Comparison of ENCODE assay signal across 24 mouse cellular contexts in the genomic region with DNA sequence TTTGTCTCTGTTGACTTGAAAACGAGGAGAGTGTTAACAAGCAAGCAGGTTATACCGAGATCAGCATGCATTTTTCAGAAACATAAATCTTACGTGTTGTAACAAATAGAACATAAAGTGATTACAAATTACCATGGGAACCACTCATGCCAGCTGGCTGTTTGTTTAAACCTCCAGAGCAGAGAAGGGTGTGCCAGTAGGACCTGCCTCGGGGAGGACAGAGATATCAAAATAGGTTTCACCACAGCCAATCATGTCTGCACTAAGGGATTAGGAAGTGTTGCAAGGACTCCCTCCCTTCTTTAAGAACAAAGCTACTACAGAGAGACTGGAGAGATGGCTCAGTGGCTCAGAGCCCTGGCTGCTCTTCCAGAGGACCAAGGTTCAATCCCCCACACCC. TPM values are rescaled to one million over a fixed set of nuclear protein-coding genes. Genes with fewer than 3 reads are reported as not detected.
DNase-seq lines count a peak whose midpoint lies in the region; ATAC-seq lines count a peak whose summit lies in the region.
"Had no signal": no experiment of that assay in that cellular context is flagged by ENCODE, and none has a peak within 500 bp of the region (broad histone marks: within the 10 kb centered on the region; RNA-seq: fewer than 3 reads in every experiment).

No protein-coding gene starts in this region.

- H3K4me2 ChIP-seq in liver, embryonic 16.5 days (ENCODE audit: low read depth, low read length) = no peak overlapping the region
- H3K4me2 ChIP-seq in liver, embryonic 11.5 days = no peak overlapping the region
- no peak overlapping the region for H3K4me2 ChIP-seq in forebrain, embryonic 13.5 days
- H3K4me2 ChIP-seq: forebrain, embryonic 15.5 days; heart, embryonic 15.5 days; limb, embryonic 13.5 days; lung, embryonic 14.5 days had no signal

- WGBS in liver, embryonic 16.5 days (ENCODE audit: insufficient replicate concordance) = 26% methylated on average over 4 of the region's 4 CpGs
- WGBS in liver, embryonic 11.5 days = 47% methylated on average over 4 of the region's 4 CpGs
- 60% methylated on average over 4 of the region's 4 CpGs for WGBS in forebrain, embryonic 13.5 days

- no peaks in the 10 kb centered on the region for H3K36me3 ChIP-seq in liver, embryonic 16.5 days (ENCODE audit: control insufficient read depth, insufficient read depth)
- no peaks in the 10 kb centered on the region for H3K36me3 ChIP-seq in liver, embryonic 11.5 days (ENCODE audit: control insufficient read depth, insufficient read depth, low read length)
- no peaks in the 10 kb centered on the region for H3K36me3 ChIP-seq in forebrain, embryonic 13.5 days (ENCODE audit: poor library complexity, severe bottlenecking)
- H3K36me3 ChIP-seq: forebrain, embryonic 15.5 days; heart, embryonic 15.5 days; hindbrain, embryonic 10.5 days; limb, embryonic 13.5 days; midbrain, embryonic 10.5 days had no signal

- no peaks in the 10 kb centered on the region for H3K4me1 ChIP-seq in liver, embryonic 16.5 days (ENCODE audit: control insufficient read depth, low read depth, low read length)
- H3K4me1 ChIP-seq in liver, embryonic 11.5 days (replicated peaks; ENCODE audit: control insufficient read depth, insufficient read depth, low read length) = no peaks in the 10 kb centered on the region
- no peaks in the 10 kb centered on the region for H3K4me1 ChIP-seq in forebrain, embryonic 13.5 days
- H3K4me1 ChIP-seq: forebrain, embryonic 15.5 days; heart, embryonic 15.5 days; hindbrain, embryonic 10.5 days; midbrain, embryonic 10.5 days had no signal

- H3K27ac ChIP-seq in liver, embryonic 16.5 days (ENCODE audit: low read length) = no peak overlapping the region
- no peak overlapping the region for H3K27ac ChIP-seq in liver, embryonic 11.5 days (ENCODE audit: low read depth, low read length)
- no peak overlapping the region for H3K27ac ChIP-seq in forebrain, embryonic 13.5 days
- H3K27ac ChIP-seq: forebrain, embryonic 15.5 days; heart, adult 2 months; heart, embryonic 15.5 days; hindbrain, embryonic 10.5 days; left cerebral cortex, adult 2 months; limb, embryonic 13.5 days; midbrain, embryonic 10.5 days had no signal

- no peaks in the 10 kb centered on the region for H3K27me3 ChIP-seq in liver, embryonic 16.5 days (ENCODE audit: control insufficient read depth, insufficient read depth, low read depth, low read length)
- H3K27me3 ChIP-seq in liver, embryonic 11.5 days (replicated peaks; ENCODE audit: control insufficient read depth, insufficient read depth, low read length) = no peaks in the 10 kb centered on the region
- no peaks in the 10 kb centered on the region for H3K27me3 ChIP-seq in forebrain, embryonic 13.5 days
- H3K27me3 ChIP-seq: forebrain, embryonic 15.5 days; heart, embryonic 15.5 days; limb, embryonic 13.5 days had no signal

- DNase-seq in adrenal gland, postnatal 10 days = peak; percentile 37
- no peak for DNase-seq in adrenal gland, postnatal 4 days (ENCODE audit: low spot score in 2 of 2)
- DNase-seq in liver, embryonic 11.5 days (ENCODE audit: low spot score) = no peak
- DNase-seq in 3T3-L1 (ENCODE audit: low read depth, low spot score) = peak; percentile 71
- peak; percentile 97 for DNase-seq in gonadal fat pad, adult 2 months (ENCODE audit: low read depth)
- no peak for DNase-seq in ovary, adult 18-20 months (ENCODE audit: low spot score)
- DNase-seq: adrenal gland, postnatal 25 days; cerebellum, adult 9-11 months; embryo, embryonic 11 days; heart, adult 2 months; kidney, adult 9 months; lung, embryonic 14.5 days; thymus, postnatal 36 days had no signal

- H3K9ac ChIP-seq in liver, embryonic 16.5 days (ENCODE audit: low read depth, low read length) = no peak overlapping the region
- no peak overlapping the region for H3K9ac ChIP-seq in liver, embryonic 11.5 days (ENCODE audit: low read depth, low read length)
- H3K9ac ChIP-seq in forebrain, embryonic 13.5 days = no peak overlapping the region
- H3K9ac ChIP-seq: forebrain, embryonic 15.5 days; heart, embryonic 15.5 days; limb, embryonic 13.5 days; lung, embryonic 14.5 days had no signal

- H3K9me3 ChIP-seq in liver, embryonic 16.5 days (replicated peaks; ENCODE audit: control insufficient read depth, low read length) = no peaks in the 10 kb centered on the region
- H3K9me3 ChIP-seq in liver, embryonic 11.5 days (ENCODE audit: control insufficient read depth, low read length) = no peaks in the 10 kb centered on the region
- H3K9me3 ChIP-seq in forebrain, embryonic 13.5 days (replicated peaks) = no peaks in the 10 kb centered on the region; the same call in 1 of the 2 replicates
- H3K9me3 ChIP-seq: forebrain, embryonic 15.5 days; heart, embryonic 15.5 days; hindbrain, embryonic 10.5 days; limb, embryonic 13.5 days; midbrain, embryonic 10.5 days had no signal

- ATAC-seq in liver, embryonic 16.5 days (ENCODE audit: low read depth) = 0 out of 2 replicates have a peak, but pooled peaks have one; percentile 16
- ATAC-seq in liver, embryonic 11.5 days (replicated peaks; ENCODE audit: low FRiP score) = no peak
- no peak for ATAC-seq in forebrain, embryonic 13.5 days
- ATAC-seq: forebrain, embryonic 15.5 days had no signal

- no peak overlapping the region for H3K4me3 ChIP-seq in liver, embryonic 16.5 days (ENCODE audit: low read depth, low read length)
- no peak overlapping the region for H3K4me3 ChIP-seq in liver, embryonic 11.5 days (ENCODE audit: low read depth, low read length)
- H3K4me3 ChIP-seq in forebrain, embryonic 13.5 days = no peak overlapping the region
- H3K4me3 ChIP-seq: forebrain, embryonic 15.5 days; heart, adult 2 months; heart, embryonic 15.5 days; hindbrain, embryonic 10.5 days; left cerebral cortex, adult 2 months; limb, embryonic 13.5 days; midbrain, embryonic 10.5 days had no signal

RNA-seq across cellular contexts. Expression of gene Slpi, which starts 15.7 kb away (rescaled TPM):
- total RNA-seq in adrenal gland, postnatal 10 days (2021) = 10 to 100 TPM in 1 of 2 experiments, 1 to 10 TPM in 1; 9.1 to 13.2 TPM
- 1 to 10 TPM; 7.8 to 9.0 TPM for total RNA-seq in adrenal gland, postnatal 4 days (2021)
- polyA plus RNA-seq in liver, embryonic 16.5 days (2015; fragmentation: Nextera tagmentation; extraction: Ambion mirVana) = 22.6 and 26.6 TPM in 2 replicates
- 9.4 and 11.6 TPM in 2 replicates for polyA plus RNA-seq in liver, embryonic 11.5 days (2014; fragmentation: Nextera tagmentation; extraction: Ambion mirVana)
- 73.0 and 86.1 TPM in 2 replicates for polyA plus RNA-seq in gonadal fat pad, adult 2 months (2012; rRNA removed)
- polyA plus RNA-seq in forebrain, embryonic 13.5 days (2015; fragmentation: Nextera tagmentation; extraction: Ambion mirVana) = not detected in 2 replicates
- total RNA-seq: left cerebral cortex, adult 2 months had no signal
- polyA plus RNA-seq: forebrain, embryonic 15.5 days; hindbrain, embryonic 10.5 days; midbrain, embryonic 10.5 days had no signal

RNA-seq across cellular contexts. Expression of gene Rbpjl, which starts 29.8 kb away (rescaled TPM):
- under 1 TPM in 1 of 2 experiments, not detected in 1; 0.15 TPM for total RNA-seq in adrenal gland, postnatal 10 days (2021)
- total RNA-seq in adrenal gland, postnatal 4 days (2021) = 10 to 100 TPM in 1 of 2 experiments, under 1 TPM in 1; 0.14 to 14.6 TPM
- polyA plus RNA-seq in liver, embryonic 16.5 days (2015; fragmentation: Nextera tagmentation; extraction: Ambion mirVana) = 0.14 and 0.89 TPM in 2 replicates
- polyA plus RNA-seq in liver, embryonic 11.5 days (2014; fragmentation: Nextera tagmentation; extraction: Ambion mirVana) = 0.04 and 0.12 TPM in 2 replicates
- 0.03 TPM in 2 replicates for polyA plus RNA-seq in gonadal fat pad, adult 2 months (2012; rRNA removed)
- not detected in 2 replicates for polyA plus RNA-seq in forebrain, embryonic 13.5 days (2015; fragmentation: Nextera tagmentation; extraction: Ambion mirVana)
- total RNA-seq: adrenal gland, postnatal 25 days; heart, adult 2 months had no signal
- polyA plus RNA-seq: hindbrain, embryonic 10.5 days; large intestine, adult 2 months; midbrain, embryonic 10.5 days; neural tube, embryonic 11.5 days had no signal

RNA-seq across cellular contexts. Expression of gene Matn4, which starts 31.8 kb away (rescaled TPM):
- total RNA-seq in adrenal gland, postnatal 10 days (2021) = 1 to 10 TPM; 2.3 to 2.7 TPM
- 1 to 10 TPM; 4.7 to 4.9 TPM for total RNA-seq in adrenal gland, postnatal 4 days (2021)
- 0.09 and 0.12 TPM in 2 replicates for polyA plus RNA-seq in liver, embryonic 16.5 days (2015; fragmentation: Nextera tagmentation; extraction: Ambion mirVana)
- 0.14 and 0.32 TPM in 2 replicates for polyA plus RNA-seq in liver, embryonic 11.5 days (2014; fragmentation: Nextera tagmentation; extraction: Ambion mirVana)
- 0.88 and 1.4 TPM in 2 replicates for polyA plus RNA-seq in gonadal fat pad, adult 2 months (2012; rRNA removed)
- polyA plus RNA-seq in forebrain, embryonic 13.5 days (2015; fragmentation: Nextera tagmentation; extraction: Ambion mirVana) = 0.15 and 0.45 TPM in 2 replicates
- total RNA-seq: CH12.LX had no signal
- polyA plus RNA-seq: midbrain, embryonic 10.5 days had no signal

RNA-seq across cellular contexts. Expression of gene Svs5, which starts 40.6 kb away (rescaled TPM):
- total RNA-seq in adrenal gland, postnatal 10 days (2021) = under 1 TPM in 1 of 2 experiments, not detected in 1; 0.45 TPM
- total RNA-seq in adrenal gland, postnatal 4 days (2021) = under 1 TPM in 1 of 2 experiments, not detected in 1; 0.71 TPM
- not detected in 2 replicates for polyA plus RNA-seq in liver, embryonic 16.5 days (2015; fragmentation: Nextera tagmentation; extraction: Ambion mirVana)
- polyA plus RNA-seq in liver, embryonic 11.5 days (2014; fragmentation: Nextera tagmentation; extraction: Ambion mirVana) = not detected in 2 replicates
- polyA plus RNA-seq in gonadal fat pad, adult 2 months (2012; rRNA removed) = 32.6 TPM in 1 of 2 replicates, not detected in the other
- polyA plus RNA-seq in forebrain, embryonic 13.5 days (2015; fragmentation: Nextera tagmentation; extraction: Ambion mirVana) = not detected in 2 replicates
- total RNA-seq: CH12.LX; heart, adult 2 months; left cerebral cortex, adult 2 months had no signal
- polyA plus RNA-seq: forebrain, embryonic 15.5 days; heart, adult 2 months; heart, embryonic 15.5 days; hindbrain, embryonic 10.5 days; large intestine, adult 2 months; limb, embryonic 13.5 days; lung, embryonic 14.5 days; midbrain, embryonic 10.5 days; neural tube, embryonic 11.5 days had no signal

RNA-seq across cellular contexts. Expression of gene Svs6, which starts 56.6 kb away (rescaled TPM):
- total RNA-seq in adrenal gland, postnatal 10 days (2021) = not detected
- total RNA-seq in adrenal gland, postnatal 4 days (2021) = not detected
- polyA plus RNA-seq in liver, embryonic 16.5 days (2015; fragmentation: Nextera tagmentation; extraction: Ambion mirVana) = not detected in 2 replicates
- not detected in 2 replicates for polyA plus RNA-seq in liver, embryonic 11.5 days (2014; fragmentation: Nextera tagmentation; extraction: Ambion mirVana)
- polyA plus RNA-seq in gonadal fat pad, adult 2 months (2012; rRNA removed) = 0.27 TPM in 1 of 2 replicates, not detected in the other
- polyA plus RNA-seq in forebrain, embryonic 13.5 days (2015; fragmentation: Nextera tagmentation; extraction: Ambion mirVana) = not detected in 2 replicates
- total RNA-seq: adrenal gland, postnatal 25 days; CH12.LX; heart, adult 2 months; left cerebral cortex, adult 2 months had no signal
- polyA plus RNA-seq: forebrain, embryonic 15.5 days; heart, adult 2 months; heart, embryonic 15.5 days; hindbrain, embryonic 10.5 days; large intestine, adult 2 months; limb, embryonic 13.5 days; lung, embryonic 14.5 days; midbrain, embryonic 10.5 days; neural tube, embryonic 11.5 days had no signal

Comparison
In these comparisons a context has a peak if more than half of its experiments do, and no peak if none do; other contexts are left out.
1. DNase-seq: peak in adrenal gland, postnatal 10 days (single experiment), 3T3-L1 (single experiment) and gonadal fat pad, adult 2 months (single experiment); none in adrenal gland, postnatal 4 days (0 of 2), liver, embryonic 11.5 days (single experiment) and ovary, adult 18-20 months (single experiment).